Comparison of ENCODE assay signal across 7 mouse cellular contexts in genomic region chr5:21543409-21544201, GRCm38 (mm10). TPM values are rescaled to one million over a fixed set of nuclear protein-coding genes. Genes with fewer than 3 reads are reported as not detected.
DNase-seq lines count a peak whose midpoint lies in the region; ATAC-seq and TF ChIP-seq lines count a peak whose summit lies in the region.

Gene Lrrc17 (plus strand): TSS chr5:21543559.

- H3K4me1 ChIP-seq in CH12.LX (ENCODE audit: control insufficient read depth in 1 of 2, insufficient read depth in 2 of 2), result peaks cover 8 to 13% of the 10 kb centered on the region in 2 experiments
- no peaks in the 10 kb centered on the region for H3K4me1 ChIP-seq in brown adipose tissue, adult 24 weeks (ENCODE audit: control insufficient read depth, insufficient read depth, insufficient read length, low read length)
- H3K4me1 ChIP-seq in heart, adult 2 months (ENCODE audit: control insufficient read depth, insufficient read depth, low read length), result peaks cover 3% of the 10 kb centered on the region
- peaks cover 8% of the 10 kb centered on the region; the same call in 1 of the 2 replicates for H3K4me1 ChIP-seq in neural tube, embryonic 15.5 days

- intact Hi-C loops in heart, adult 2 months (cut with DNase I), result no loop called here

- no peak within 1 kb of the TSS for H3K9ac ChIP-seq in CH12.LX (ENCODE audit: insufficient read depth, low read depth)
- peak within 1 kb of the TSS; percentile 4; the same call in 1 of the 2 replicates for H3K9ac ChIP-seq in heart, adult 2 months (ENCODE audit: low read depth, low read length)
- H3K9ac ChIP-seq in neural tube, embryonic 15.5 days (replicated peaks), result no peak within 1 kb of the TSS

- in situ Hi-C loops in CH12.LX (cut with MboI; ENCODE audit: low pct_ligation_motif_present, low pct_unique_long_range_greater_than_20kb, low sequenced_read_pairs), result no loop called here

- WGBS in heart, adult 2 months, result 51% methylated on average over 17 of the region's 17 CpGs
- 46% methylated on average over 17 of the region's 17 CpGs for WGBS in neural tube, embryonic 15.5 days

- no peak for TF ChIP-seq CTCF in CH12.LX (conservative IDR thresholded peaks at IDR 0.05 in 1 of 2, IDR thresholded peaks at IDR 0.05 in 1 of 2; ENCODE audit: low read depth in 2 of 2, low read length in 2 of 2)
- no peak for TF ChIP-seq CTCF in heart, adult 2 months (IDR thresholded peaks at IDR 0.05)

- TF ChIP-seq POLR2A in CH12.LX (IDR thresholded peaks at IDR 0.05; ENCODE audit: low read depth, low read length), result no peak
- TF ChIP-seq POLR2A in heart, adult 2 months (IDR thresholded peaks at IDR 0.05; ENCODE audit: insufficient read depth, low read depth, low read length), result no peak

- no peaks in the 10 kb centered on the region for H3K36me3 ChIP-seq in CH12.LX (replicated peaks in 1 of 2; ENCODE audit: control insufficient read depth in 1 of 2, insufficient read depth in 1 of 2, low read length in 1 of 2)
- H3K36me3 ChIP-seq in heart, adult 2 months (ENCODE audit: control insufficient read depth, insufficient read depth, low read length), result no peaks in the 10 kb centered on the region
- H3K36me3 ChIP-seq in neural tube, embryonic 15.5 days, result no peaks in the 10 kb centered on the region

- no peaks in the 10 kb centered on the region for H3K27me3 ChIP-seq in CH12.LX (replicated peaks)
- 0 out of 2 replicates have a peak, but pooled peaks cover 1% of the 10 kb centered on the region for H3K27me3 ChIP-seq in heart, adult 2 months (ENCODE audit: control insufficient read depth, insufficient read depth, low read length)
- H3K27me3 ChIP-seq in neural tube, embryonic 15.5 days (replicated peaks), result no peaks in the 10 kb centered on the region

- H3K4me2 ChIP-seq in CH12.LX (ENCODE audit: insufficient read depth, low read depth, poor library complexity, severe bottlenecking), result peak within 1 kb of the TSS; percentile 32; the same call in 1 of the 2 replicates
- peak within 1 kb of the TSS; percentile 42 for H3K4me2 ChIP-seq in neural tube, embryonic 15.5 days

- no peak for DNase-seq in CH12.LX (ENCODE audit: extremely low read depth)
- DNase-seq in heart, adult 2 months, result peak; percentile 29 to 39
- DNase-seq in kidney, postnatal 4 days, result peak; percentile 78 to 85
- DNase-seq in natural killer cell, adult 2 months (ENCODE audit: low spot score in 2 of 2), result no peak
- no peak for DNase-seq in cerebellum, postnatal 14 days

- no peak for TF ChIP-seq EP300 in CH12.LX (IDR thresholded peaks at IDR 0.05; ENCODE audit: low read length)
- TF ChIP-seq EP300 in heart, adult 2 months (IDR thresholded peaks at IDR 0.05; ENCODE audit: insufficient read depth, low read depth, low read length), result no peak

- dilution Hi-C loops in CH12.LX (cut with MboI; ENCODE audit: extremely low pct_ligation_motif_present, extremely low pct_unique_long_range_greater_than_20kb, low sequenced_read_pairs), result no loop called here

- H3K79me2 ChIP-seq in CH12.LX (replicated peaks; ENCODE audit: control insufficient read depth, extremely low read depth, insufficient read depth, poor library complexity, severe bottlenecking), result no peaks in the 10 kb centered on the region; the same call in 1 of the 2 replicates
- H3K79me2 ChIP-seq in heart, adult 2 months (replicated peaks; ENCODE audit: control insufficient read depth, insufficient read depth, low read length), result no peaks in the 10 kb centered on the region

- no peak within 1 kb of the TSS for H3K4me3 ChIP-seq in CH12.LX (replicated peaks in 1 of 3; ENCODE audit: low read depth in 2 of 3, low read length in 2 of 3, poor library complexity in 1 of 3)
- H3K4me3 ChIP-seq in brown adipose tissue, adult 24 weeks (ENCODE audit: insufficient read depth, low read depth, low read length), result peak within 1 kb of the TSS; percentile 35; the same call in 1 of the 2 replicates
- peak within 1 kb of the TSS; percentile 22; the same call in 1 of the 2 replicates for H3K4me3 ChIP-seq in heart, adult 2 months
- H3K4me3 ChIP-seq in neural tube, embryonic 15.5 days (replicated peaks), result peak within 1 kb of the TSS; percentile 20

- TF ChIP-seq RAD21 in CH12.LX (IDR thresholded peaks at IDR 0.05; ENCODE audit: low read depth, low read length), result no peak

- no peaks in the 10 kb centered on the region for H3K9me3 ChIP-seq in CH12.LX (replicated peaks; ENCODE audit: low read length)
- no peaks in the 10 kb centered on the region for H3K9me3 ChIP-seq in neural tube, embryonic 15.5 days (replicated peaks)

- H3K27ac ChIP-seq in CH12.LX (ENCODE audit: insufficient read depth, low read depth), result no peak within 1 kb of the TSS
- no peak within 1 kb of the TSS for H3K27ac ChIP-seq in brown adipose tissue, adult 24 weeks (replicated peaks; ENCODE audit: low read depth, low read length)
- peak within 1 kb of the TSS; percentile 60 for H3K27ac ChIP-seq in heart, adult 2 months
- peak within 1 kb of the TSS; percentile 56 for H3K27ac ChIP-seq in neural tube, embryonic 15.5 days (replicated peaks)

- ATAC-seq in neural tube, embryonic 15.5 days (ENCODE audit: low FRiP score), result peak; percentile 53; the same call in 1 of the 2 replicates

TF ChIP-seq in CH12.LX, 34 proteins besides CTCF, POLR2A, EP300 and RAD21:
- TF ChIP-seq MXI1 (IDR thresholded peaks at IDR 0.05; ENCODE audit: low read depth, low read length), result no peak
- no peak for TF ChIP-seq ZNF384 (IDR thresholded peaks at IDR 0.05; ENCODE audit: low read depth, low read length)
- TF ChIP-seq UBTF (IDR thresholded peaks at IDR 0.05; ENCODE audit: low read depth, low read length), result no peak
- no peak for TF ChIP-seq MYC (IDR thresholded peaks at IDR 0.05; ENCODE audit: low read depth, low read length)
- no peak for TF ChIP-seq CHD2 (IDR thresholded peaks at IDR 0.05; ENCODE audit: low read length)
- no peak for TF ChIP-seq MAX (IDR thresholded peaks at IDR 0.05; ENCODE audit: low read length)
- TF ChIP-seq MEF2A (IDR thresholded peaks at IDR 0.05; ENCODE audit: borderline replicate concordance, low read depth, low read length), result no peak

RNA-seq across cellular contexts. Expression of gene Lrrc17, which starts in this region (rescaled TPM):
- total RNA-seq in CH12.LX (2012; rRNA removed), result not detected in 2 replicates
- not detected in 2 replicates for total RNA-seq in CH12.LX (2014; rRNA removed)
- not detected in 2 replicates for polyA plus RNA-seq in CH12.LX (2012; ENCODE audit: insufficient read length, low read depth)
- polyA plus RNA-seq in brown adipose tissue, adult 24 weeks (2012; ENCODE audit: insufficient read depth, insufficient read length, missing spikeins), result 2.4 and 4.0 TPM in 2 replicates
- total RNA-seq in heart, adult 2 months (2021), result 1 to 10 TPM; 2.0 to 3.1 TPM
- polyA plus RNA-seq in heart, adult 2 months (2012; rRNA removed), result 2.7 and 4.7 TPM in 2 replicates
- 8.1 and 18.6 TPM in 2 replicates for polyA plus RNA-seq in neural tube, embryonic 15.5 days (2015; fragmentation: Nextera tagmentation; extraction: Ambion mirVana)

Comparison
In these comparisons a context has a peak if more than half of its experiments do, and no peak if none do; other contexts are left out.
1. DNase-seq: peak in heart, adult 2 months (2 of 2) and kidney, postnatal 4 days (2 of 2); none in CH12.LX (single experiment), natural killer cell, adult 2 months (0 of 2) and cerebellum, postnatal 14 days (0 of 2).
2. H3K27ac ChIP-seq: peak in heart, adult 2 months (single experiment) and neural tube, embryonic 15.5 days (single experiment); none in CH12.LX (single experiment) and brown adipose tissue, adult 24 weeks (single experiment).
3. H3K4me3 ChIP-seq: peak in brown adipose tissue, adult 24 weeks (single experiment), heart, adult 2 months (single experiment) and neural tube, embryonic 15.5 days (single experiment); none in CH12.LX (0 of 3).